Mouse (Mus musculus): ENCODE measurements at regions not wholly inside any gene's neighbourhood (a gene's known extent, or its start where the extent isn't known, plus 50 kb on each side); places are given as distances from the start of the nearest gene placed in this dataset.

DNA sequence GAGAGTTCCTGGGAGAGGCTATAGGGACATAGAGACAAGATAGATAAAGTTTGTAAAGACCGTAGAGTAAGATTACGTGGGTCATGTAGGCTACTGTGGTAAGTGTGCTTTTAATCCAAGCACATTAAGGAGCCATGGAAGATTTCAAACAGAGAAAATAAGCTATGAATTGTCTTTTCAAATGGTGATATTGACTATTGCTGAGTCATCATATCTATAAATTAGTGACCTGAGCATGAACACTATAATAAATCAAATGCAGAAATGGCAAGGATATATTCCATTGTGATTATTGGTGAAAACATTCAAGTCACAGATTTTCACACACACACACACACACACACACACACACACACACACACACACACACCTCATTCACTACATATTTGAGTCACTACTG lies 355.3 kb upstream of the Ddhd1 start:
- Histone ChIP-seq H3K4me1 (ENCODE audit: control insufficient read depth, insufficient read depth) (no peaks in the 10 kb centered on the region), H3K9me3 (replicated peaks; ENCODE audit: control insufficient read depth, low read length) (no peaks in the 10 kb centered on the region), H3K27me3 (ENCODE audit: control insufficient read depth, insufficient read depth, low read length) (no peaks in the 10 kb centered on the region), H3K4me2 (ENCODE audit: low read depth, low read length) (no peak overlapping the region), H3K27ac (ENCODE audit: low read depth) (no peak overlapping the region), H3K9ac (replicated peaks; ENCODE audit: low read depth, low read length) (no peak overlapping the region), H3K36me3 (replicated peaks; ENCODE audit: control insufficient read depth, insufficient read depth, low read length) (no peaks in the 10 kb centered on the region), H3K4me3 (ENCODE audit: low read depth, low read length) (no peak overlapping the region)
- DNase-seq (ENCODE audit: low spot score) (no peak), ATAC-seq (ENCODE audit: insufficient read depth, low read depth) (no peak)
- TF ChIP-seq EP300 (IDR thresholded peaks at IDR 0.05; ENCODE audit: low read depth) (no peak), CTCF (IDR thresholded peaks at IDR 0.05; ENCODE audit: low read depth) (no peak)
- WGBS: 95% methylated on average over 2 of the region's 2 CpGs

DNA sequence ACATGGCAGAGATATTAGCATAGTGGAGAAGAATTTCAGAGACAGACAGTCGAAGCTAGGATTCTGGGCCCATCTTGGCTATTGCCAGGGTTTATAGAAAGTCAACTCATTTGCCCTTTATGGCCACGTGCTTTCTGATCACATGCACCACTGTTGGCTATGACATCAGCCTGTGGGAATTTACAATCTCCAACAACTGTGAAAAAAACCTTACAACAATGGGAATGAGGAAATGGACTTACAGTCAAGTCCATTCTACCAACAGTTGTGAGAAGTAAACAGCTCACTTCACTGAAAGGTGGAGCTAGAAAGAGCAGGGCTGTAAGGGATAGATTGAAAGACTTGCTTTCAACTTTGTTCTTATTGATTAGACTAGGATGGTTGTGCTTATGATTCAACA lies 356.1 kb upstream of the Ddhd1 start:
- H3K9me3 ChIP-seq (replicated peaks; ENCODE audit: control insufficient read depth, low read length): no peaks in the 10 kb centered on the region
- ATAC-seq (ENCODE audit: insufficient read depth, low read depth) (no peak), DNase-seq (ENCODE audit: low spot score) (no peak)
- H3K36me3 ChIP-seq (replicated peaks; ENCODE audit: control insufficient read depth, insufficient read depth, low read length): no peaks in the 10 kb centered on the region
- H3K27me3 ChIP-seq (ENCODE audit: control insufficient read depth, insufficient read depth, low read length): no peaks in the 10 kb centered on the region
- no peak overlapping the region for H3K4me2 ChIP-seq (ENCODE audit: low read depth, low read length)
- H3K4me3 ChIP-seq (ENCODE audit: low read depth, low read length): no peak overlapping the region
- no peak overlapping the region for H3K9ac ChIP-seq (replicated peaks; ENCODE audit: low read depth, low read length)
- 48% methylated on average over 2 of the region's 2 CpGs for WGBS
- H3K4me1 ChIP-seq (ENCODE audit: control insufficient read depth, insufficient read depth): no peaks in the 10 kb centered on the region
- TF ChIP-seq EP300 (IDR thresholded peaks at IDR 0.05; ENCODE audit: low read depth) (no peak), CTCF (IDR thresholded peaks at IDR 0.05; ENCODE audit: low read depth) (no peak)
- H3K27ac ChIP-seq (ENCODE audit: low read depth): no peak overlapping the region

DNA sequence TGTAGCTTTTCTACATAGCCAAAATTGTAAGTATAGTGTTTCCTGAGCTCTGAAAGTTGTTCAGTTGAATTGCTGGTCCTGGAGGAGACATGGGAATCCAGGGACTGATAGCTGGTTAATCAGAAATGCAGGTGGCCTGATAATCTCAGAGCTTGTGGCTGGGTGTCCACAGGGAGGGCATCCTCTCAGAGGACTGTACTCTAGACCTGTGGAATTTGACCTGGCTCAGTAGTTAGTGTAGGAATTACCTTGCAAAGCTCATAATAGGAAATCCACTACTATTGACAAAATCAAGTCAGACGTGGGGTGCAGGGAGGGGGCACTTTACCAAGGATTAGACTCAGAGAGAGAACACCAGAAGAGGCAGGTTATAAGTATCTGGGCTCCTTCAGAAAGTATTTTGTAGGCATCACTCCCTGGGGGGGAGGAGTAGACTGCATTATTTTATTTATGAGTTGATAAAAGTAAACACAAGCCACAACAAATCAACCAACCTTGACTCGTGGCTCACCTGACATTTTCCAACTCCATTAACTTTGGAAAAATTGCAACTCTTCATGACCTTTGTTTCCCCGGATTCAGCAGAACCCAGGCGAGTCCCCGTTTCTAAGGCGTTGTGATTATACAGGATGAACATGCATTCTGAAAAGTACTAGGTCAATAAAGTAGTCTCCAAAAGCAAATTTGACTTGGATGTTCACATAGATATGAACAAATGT lies 357.9 kb upstream of the Ddhd1 start:
- no peak for TF ChIP-seq CTCF (IDR thresholded peaks at IDR 0.05; ENCODE audit: low read depth)
- TF ChIP-seq EP300 (IDR thresholded peaks at IDR 0.05; ENCODE audit: low read depth): no peak
- Histone ChIP-seq H3K4me1 (ENCODE audit: control insufficient read depth, insufficient read depth) (no peaks in the 10 kb centered on the region), H3K9ac (replicated peaks; ENCODE audit: low read depth, low read length) (no peak overlapping the region), H3K4me3 (ENCODE audit: low read depth, low read length) (no peak overlapping the region), H3K36me3 (replicated peaks; ENCODE audit: control insufficient read depth, insufficient read depth, low read length) (no peaks in the 10 kb centered on the region), H3K27ac (ENCODE audit: low read depth) (no peak overlapping the region), H3K4me2 (ENCODE audit: low read depth, low read length) (no peak overlapping the region), H3K27me3 (ENCODE audit: control insufficient read depth, insufficient read depth, low read length) (no peaks in the 10 kb centered on the region), H3K9me3 (replicated peaks; ENCODE audit: control insufficient read depth, low read length) (no peaks in the 10 kb centered on the region)
- DNase-seq (ENCODE audit: low spot score) (no peak), ATAC-seq (ENCODE audit: insufficient read depth, low read depth) (no peak)
- WGBS: 85% methylated on average over 6 of the region's 6 CpGs

DNA sequence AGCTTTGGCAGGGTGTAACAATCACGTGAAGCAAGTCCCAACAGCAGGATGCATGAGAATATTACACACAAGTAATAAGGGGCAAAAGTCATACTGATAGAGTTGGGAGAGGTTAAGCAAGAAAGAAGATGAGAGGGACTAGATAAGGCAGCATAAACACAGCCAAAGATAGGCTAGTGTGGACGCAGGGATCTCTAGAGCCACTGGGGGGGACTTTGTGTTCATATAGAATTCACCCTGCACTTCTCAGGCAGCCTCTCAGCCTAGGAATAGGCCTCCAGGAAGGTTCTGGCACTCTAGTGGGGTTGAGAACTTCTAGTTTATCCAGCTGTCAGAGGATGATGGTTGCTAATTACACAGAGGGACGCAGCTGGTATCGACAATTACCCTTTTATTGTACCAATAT lies 358.8 kb upstream of the Ddhd1 start:
- no peak for ATAC-seq (ENCODE audit: insufficient read depth, low read depth)
- no peak overlapping the region for H3K27ac ChIP-seq (ENCODE audit: low read depth)

DNA sequence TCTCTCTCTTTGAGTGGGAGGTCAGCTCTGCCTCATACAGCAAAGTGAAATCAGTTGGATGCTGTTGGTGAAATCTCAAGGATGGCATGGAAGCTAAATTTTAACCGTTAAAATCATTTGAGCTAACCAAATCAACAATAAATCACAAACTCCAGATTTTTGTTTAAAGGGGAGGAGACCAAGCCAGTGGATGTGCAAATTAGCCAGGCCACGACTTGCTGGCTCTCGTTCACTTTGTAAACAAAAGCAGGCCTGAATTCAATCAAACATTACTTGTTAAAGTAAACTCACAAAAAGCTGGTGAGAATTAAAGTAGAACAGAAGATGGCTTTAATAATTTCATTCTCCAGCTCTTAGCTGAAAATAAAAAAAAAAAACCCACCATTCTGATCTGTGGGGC lies 359.3 kb upstream of the Ddhd1 start:
- no peaks in the 10 kb centered on the region for H3K9me3 ChIP-seq (replicated peaks; ENCODE audit: control insufficient read depth, low read length)
- ATAC-seq (ENCODE audit: insufficient read depth, low read depth) (no peak), DNase-seq (ENCODE audit: low spot score) (no peak)
- H3K9ac ChIP-seq (replicated peaks; ENCODE audit: low read depth, low read length): no peak overlapping the region
- H3K27me3 ChIP-seq (ENCODE audit: control insufficient read depth, insufficient read depth, low read length): no peaks in the 10 kb centered on the region
- no peak overlapping the region for H3K4me3 ChIP-seq (ENCODE audit: low read depth, low read length)
- H3K4me1 ChIP-seq (ENCODE audit: control insufficient read depth, insufficient read depth): no peaks in the 10 kb centered on the region
- H3K36me3 ChIP-seq (replicated peaks; ENCODE audit: control insufficient read depth, insufficient read depth, low read length): no peaks in the 10 kb centered on the region
- TF ChIP-seq CTCF (IDR thresholded peaks at IDR 0.05; ENCODE audit: low read depth): no peak
- no peak for TF ChIP-seq EP300 (IDR thresholded peaks at IDR 0.05; ENCODE audit: low read depth)
- no peak overlapping the region for H3K27ac ChIP-seq (ENCODE audit: low read depth)
- no peak overlapping the region for H3K4me2 ChIP-seq (ENCODE audit: low read depth, low read length)
- WGBS: 79% methylated on average over 3 of the region's 3 CpGs

More for the DNA sequence above, 358.8 kb upstream of the Ddhd1 start:
- Histone ChIP-seq H3K4me1 (ENCODE audit: control insufficient read depth, insufficient read depth) (no peaks in the 10 kb centered on the region), H3K36me3 (replicated peaks; ENCODE audit: control insufficient read depth, insufficient read depth, low read length) (no peaks in the 10 kb centered on the region), H3K9me3 (replicated peaks; ENCODE audit: control insufficient read depth, low read length) (no peaks in the 10 kb centered on the region), H3K4me3 (ENCODE audit: low read depth, low read length) (no peak overlapping the region), H3K9ac (replicated peaks; ENCODE audit: low read depth, low read length) (no peak overlapping the region), H3K27me3 (ENCODE audit: control insufficient read depth, insufficient read depth, low read length) (no peaks in the 10 kb centered on the region), H3K4me2 (ENCODE audit: low read depth, low read length) (no peak overlapping the region)
- no peak for TF ChIP-seq EP300 (IDR thresholded peaks at IDR 0.05; ENCODE audit: low read depth)
- TF ChIP-seq CTCF (IDR thresholded peaks at IDR 0.05; ENCODE audit: low read depth): no peak
- WGBS: 56% methylated on average over 4 of the region's 4 CpGs
- no peak for DNase-seq (ENCODE audit: low spot score)

DNA sequence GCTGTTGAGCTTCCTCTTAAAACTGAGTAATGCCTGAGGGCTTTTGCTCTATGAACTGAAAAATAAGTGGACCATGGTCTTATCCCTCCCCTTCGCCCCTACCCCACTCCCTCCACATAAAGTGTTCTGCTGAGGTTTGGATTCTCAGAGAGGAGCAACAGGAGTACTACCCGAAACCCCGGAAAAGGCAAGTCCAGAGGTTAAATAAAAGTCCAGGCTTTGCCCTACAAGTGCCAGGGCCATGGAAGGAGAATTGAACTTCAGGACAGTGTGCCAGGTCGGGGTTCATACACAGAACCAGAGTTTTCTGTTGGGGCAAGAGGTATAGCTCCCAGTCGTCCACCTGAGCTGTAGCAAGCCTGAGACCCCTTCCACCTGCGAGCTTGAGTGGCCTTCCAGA lies 360.0 kb upstream of the Ddhd1 start:
- TF ChIP-seq EP300 (IDR thresholded peaks at IDR 0.05; ENCODE audit: low read depth): no peak
- TF ChIP-seq CTCF (IDR thresholded peaks at IDR 0.05; ENCODE audit: low read depth): no peak
- no peak overlapping the region for H3K9ac ChIP-seq (replicated peaks; ENCODE audit: low read depth, low read length)
- H3K27me3 ChIP-seq (ENCODE audit: control insufficient read depth, insufficient read depth, low read length): no peaks in the 10 kb centered on the region
- ATAC-seq (ENCODE audit: insufficient read depth, low read depth) (no peak), DNase-seq (ENCODE audit: low spot score) (no peak)
- H3K4me2 ChIP-seq (ENCODE audit: low read depth, low read length): no peak overlapping the region
- no peaks in the 10 kb centered on the region for H3K36me3 ChIP-seq (replicated peaks; ENCODE audit: control insufficient read depth, insufficient read depth, low read length)
- WGBS: 69% methylated on average over 6 of the region's 6 CpGs
- no peak overlapping the region for H3K4me3 ChIP-seq (ENCODE audit: low read depth, low read length)
- H3K9me3 ChIP-seq (replicated peaks; ENCODE audit: control insufficient read depth, low read length): no peaks in the 10 kb centered on the region
- H3K4me1 ChIP-seq (ENCODE audit: control insufficient read depth, insufficient read depth): no peaks in the 10 kb centered on the region
- no peak overlapping the region for H3K27ac ChIP-seq (ENCODE audit: low read depth)
